Mouse (Mus musculus): Measurements from ENCODE around the gene St6galnac4. TPM values are rescaled to one million over a fixed set of nuclear protein-coding genes. Genes with fewer than 3 reads are reported as not detected.

Gene St6galnac4
- polyA plus RNA-seq, 1 experiment from 2014 or later = 29.9 TPM

DNA sequence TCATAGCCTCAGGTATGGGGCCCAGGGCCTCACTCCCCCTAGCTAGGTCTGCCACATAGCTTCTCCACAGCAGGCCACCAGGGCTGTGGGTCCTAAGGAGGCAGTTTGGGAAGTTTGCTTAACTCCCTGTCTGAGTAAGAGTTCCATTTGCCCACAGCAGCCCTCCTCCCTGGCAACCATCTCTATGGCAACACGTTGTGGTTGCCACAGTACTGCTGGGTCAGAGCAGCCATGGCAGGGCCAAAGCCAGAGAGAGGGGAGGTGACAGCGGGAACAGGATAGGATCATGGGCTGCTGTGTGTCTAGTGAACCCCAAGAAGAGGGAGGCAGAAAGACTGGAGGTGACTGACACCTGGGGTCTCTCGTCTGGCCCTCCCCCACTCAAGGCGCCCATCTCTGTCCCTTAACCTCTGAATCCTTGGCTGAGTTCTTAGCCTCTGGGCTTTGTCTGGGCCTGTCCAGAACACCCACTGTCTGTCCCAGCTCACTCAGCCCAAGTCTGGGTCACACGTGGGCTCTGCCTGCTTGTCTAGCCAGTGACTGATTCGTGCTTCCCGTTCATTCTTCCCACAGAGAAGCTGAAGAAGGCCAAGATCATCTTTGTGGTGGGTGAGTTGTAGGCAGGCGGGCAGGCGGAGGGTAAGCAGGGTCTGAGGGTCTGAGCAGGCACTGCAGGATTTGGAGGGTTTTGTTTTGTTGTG, 42.5 kb downstream of the St6galnac4 start:
- Histone ChIP-seq H3K4me1 (replicated peaks) (peaks cover 52% of the 10 kb centered on the region), H3K27ac (peak overlapping the region; percentile 62), H3K4me3 (replicated peaks) (no peak overlapping the region), H3K9ac (replicated peaks) (peak overlapping the region; percentile 35; the same call in 1 of the 2 replicates), H3K9me3 (no peaks in the 10 kb centered on the region), H3K27me3 (no peaks in the 10 kb centered on the region), H3K36me3 (no peaks in the 10 kb centered on the region; the same call in 1 of the 2 replicates), H3K4me2 (peak overlapping the region; percentile 7; the same call in 1 of the 2 replicates)
- 0 out of 2 replicates have a peak, but pooled peaks have one; percentile 1 for ATAC-seq (ENCODE audit: insufficient number of reproducible peaks, insufficient read depth, low FRiP score, low TSS enrichment, low read depth)
- WGBS = 48% methylated on average over 9 of the region's 9 CpGs

DNA sequence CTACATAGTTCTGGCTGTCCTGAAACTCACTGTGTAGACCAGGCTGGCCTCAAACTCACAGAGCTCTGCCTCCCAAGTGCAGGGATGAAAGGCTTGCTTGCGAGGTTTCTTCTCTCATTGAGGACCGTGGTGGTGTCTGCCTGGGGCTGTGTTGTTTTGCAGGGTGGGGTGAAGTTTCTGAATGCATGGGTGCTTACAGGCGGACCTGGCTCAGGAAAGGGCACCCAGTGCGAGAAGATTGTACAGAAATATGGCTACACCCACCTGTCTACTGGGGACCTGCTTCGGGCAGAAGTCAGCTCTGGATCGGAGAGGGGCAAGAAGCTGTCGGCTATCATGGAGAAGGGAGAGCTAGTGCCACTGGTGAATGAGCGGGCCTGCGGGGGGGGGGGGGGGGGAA, 43.1 kb downstream of the St6galnac4 start:
- no peaks in the 10 kb centered on the region for H3K9me3 ChIP-seq
- 85% methylated on average over 7 of the region's 9 CpGs for WGBS
- peaks cover 46% of the 10 kb centered on the region for H3K4me1 ChIP-seq (replicated peaks)
- H3K9ac ChIP-seq (replicated peaks) = no peak overlapping the region
- H3K27ac ChIP-seq = peak overlapping the region; percentile 62; the same call in 1 of the 2 replicates
- no peak overlapping the region for H3K4me2 ChIP-seq
- no peak overlapping the region for H3K4me3 ChIP-seq (replicated peaks)
- no peaks in the 10 kb centered on the region; the same call in 1 of the 2 replicates for H3K36me3 ChIP-seq
- no peak for ATAC-seq (ENCODE audit: insufficient number of reproducible peaks, insufficient read depth, low FRiP score, low TSS enrichment, low read depth)
- no peaks in the 10 kb centered on the region for H3K27me3 ChIP-seq

GRCm38 (mm10) chr2:32631046-32631445, 44.2 kb downstream of the St6galnac4 start:
- WGBS = 87% methylated on average over 10 of the region's 10 CpGs
- H3K4me1 ChIP-seq (replicated peaks) = peaks cover 36% of the 10 kb centered on the region

DNA sequence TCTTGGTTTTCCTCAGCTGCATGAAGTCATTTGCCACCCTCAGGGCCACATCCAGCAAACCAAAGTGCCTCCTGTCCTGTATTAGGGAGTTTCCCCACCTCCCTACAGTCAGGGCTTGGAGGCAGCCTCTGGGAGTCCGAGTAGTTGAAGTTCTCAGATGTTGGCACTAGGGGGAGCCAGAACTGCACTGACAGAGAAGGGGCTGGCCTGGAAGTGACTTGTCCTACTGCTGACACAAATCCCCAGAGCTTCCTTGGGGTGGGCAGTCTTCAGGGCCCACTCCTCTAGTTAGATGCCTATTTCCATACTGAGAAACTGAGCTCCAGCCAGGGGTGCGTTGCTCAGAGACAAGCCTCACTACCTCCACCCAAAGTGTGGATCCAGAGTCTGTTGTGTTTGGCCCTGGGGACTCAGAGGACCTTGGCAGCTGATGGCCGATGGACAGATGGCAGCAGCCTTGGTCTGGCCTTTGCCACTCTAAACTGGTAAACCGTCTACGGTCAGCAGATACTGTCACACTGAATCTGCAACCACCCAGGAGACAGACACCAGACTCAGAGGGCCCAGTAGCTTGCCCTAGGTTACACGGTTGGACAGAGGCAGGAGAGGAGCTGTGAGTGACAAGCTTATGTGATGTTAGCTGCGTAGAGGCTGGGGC, 45.0 kb downstream of the St6galnac4 start:
- WGBS = 57% methylated on average over 7 of the region's 7 CpGs
- Histone ChIP-seq H3K36me3 (no peaks in the 10 kb centered on the region; the same call in 1 of the 2 replicates), H3K4me3 (replicated peaks) (no peak overlapping the region), H3K4me1 (replicated peaks) (peaks cover 32% of the 10 kb centered on the region), H3K9me3 (no peaks in the 10 kb centered on the region), H3K27ac (no peak overlapping the region), H3K9ac (replicated peaks) (no peak overlapping the region), H3K27me3 (no peaks in the 10 kb centered on the region), H3K4me2 (no peak overlapping the region)
- ATAC-seq (ENCODE audit: insufficient number of reproducible peaks, insufficient read depth, low FRiP score, low TSS enrichment, low read depth) = peak; percentile 28; the same call in 1 of the 2 replicates

More at GRCm38 (mm10) chr2:32631046-32631445, 44.2 kb downstream of the St6galnac4 start:
- H3K36me3 ChIP-seq = no peaks in the 10 kb centered on the region; the same call in 1 of the 2 replicates
- H3K9me3 ChIP-seq = no peaks in the 10 kb centered on the region
- no peak overlapping the region for H3K9ac ChIP-seq (replicated peaks)
- H3K27me3 ChIP-seq = no peaks in the 10 kb centered on the region
- H3K4me3 ChIP-seq (replicated peaks) = no peak overlapping the region
- no peak overlapping the region for H3K4me2 ChIP-seq
- ATAC-seq (ENCODE audit: insufficient number of reproducible peaks, insufficient read depth, low FRiP score, low TSS enrichment, low read depth) = no peak
- H3K27ac ChIP-seq = no peak overlapping the region

- Histone ChIP-seq H3K27me3 (no peaks in the 10 kb centered on the region), H3K36me3 (no peaks in the 10 kb centered on the region; the same call in 1 of the 2 replicates), H3K4me1 (replicated peaks) (peaks cover 24% of the 10 kb centered on the region), H3K4me3 (replicated peaks) (no peak overlapping the region), H3K9me3 (no peaks in the 10 kb centered on the region), H3K27ac (no peak overlapping the region), H3K9ac (replicated peaks) (no peak overlapping the region), H3K4me2 (no peak overlapping the region)
- no peak for ATAC-seq (ENCODE audit: insufficient number of reproducible peaks, insufficient read depth, low FRiP score, low TSS enrichment, low read depth)
- 78% methylated on average over 5 of the region's 5 CpGs for WGBS
Observed at GRCm38 (mm10) chr2:32633660-32634059, 46.8 kb downstream of the St6galnac4 start.

DNA sequence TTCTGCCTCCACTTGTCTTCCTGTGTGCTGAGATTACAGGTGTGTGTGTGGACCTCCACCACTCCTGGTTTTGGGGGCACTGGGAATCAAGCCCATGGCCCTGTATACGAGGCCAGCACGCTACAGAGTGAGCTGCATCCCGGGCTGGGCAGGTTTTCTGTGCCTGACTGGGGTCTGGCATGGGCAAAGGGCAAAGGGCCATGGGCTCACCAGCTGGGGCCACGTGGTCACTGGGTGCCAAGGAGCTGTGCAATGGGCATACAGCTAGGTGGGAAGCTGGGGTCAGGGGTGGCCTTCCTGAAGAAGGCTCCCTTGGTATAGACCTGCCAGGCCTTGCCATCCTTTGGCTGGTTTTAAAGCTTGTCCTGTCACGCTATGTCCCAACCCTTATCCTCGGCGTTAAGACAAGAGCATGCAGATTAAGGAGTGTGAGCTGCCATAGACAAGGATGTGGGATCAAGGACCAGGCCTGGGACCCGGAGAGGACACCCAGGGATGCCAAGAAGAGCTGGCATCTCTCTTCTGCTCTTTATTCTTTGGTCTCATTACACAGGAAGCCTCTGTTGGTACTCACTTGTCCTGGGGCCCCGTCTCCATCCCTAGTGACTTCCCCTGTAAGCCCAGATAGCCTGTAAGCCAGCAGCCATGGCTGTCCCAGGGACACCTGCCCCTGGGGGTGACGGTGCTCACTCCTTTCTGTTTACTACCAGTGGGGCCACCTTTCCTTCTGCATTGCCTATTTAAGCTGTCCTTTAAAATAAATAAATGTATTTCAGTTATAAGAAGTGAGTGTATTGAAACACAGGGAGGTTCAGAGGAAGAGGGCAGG, 47.6 kb downstream of the St6galnac4 start:
- no peak for ATAC-seq (ENCODE audit: insufficient number of reproducible peaks, insufficient read depth, low FRiP score, low TSS enrichment, low read depth)
- H3K4me1 ChIP-seq (replicated peaks) = peaks cover 16% of the 10 kb centered on the region
- H3K9me3 ChIP-seq = no peaks in the 10 kb centered on the region
- H3K36me3 ChIP-seq = no peaks in the 10 kb centered on the region; the same call in 1 of the 2 replicates
- H3K27ac ChIP-seq = 0 out of 2 replicates have a peak overlapping the region, but pooled peaks have one; percentile 4
- 85% methylated on average over 10 of the region's 10 CpGs for WGBS
- no peak overlapping the region for H3K4me2 ChIP-seq
- H3K9ac ChIP-seq (replicated peaks) = no peak overlapping the region
- H3K4me3 ChIP-seq (replicated peaks) = no peak overlapping the region
- H3K27me3 ChIP-seq = no peaks in the 10 kb centered on the region

DNA sequence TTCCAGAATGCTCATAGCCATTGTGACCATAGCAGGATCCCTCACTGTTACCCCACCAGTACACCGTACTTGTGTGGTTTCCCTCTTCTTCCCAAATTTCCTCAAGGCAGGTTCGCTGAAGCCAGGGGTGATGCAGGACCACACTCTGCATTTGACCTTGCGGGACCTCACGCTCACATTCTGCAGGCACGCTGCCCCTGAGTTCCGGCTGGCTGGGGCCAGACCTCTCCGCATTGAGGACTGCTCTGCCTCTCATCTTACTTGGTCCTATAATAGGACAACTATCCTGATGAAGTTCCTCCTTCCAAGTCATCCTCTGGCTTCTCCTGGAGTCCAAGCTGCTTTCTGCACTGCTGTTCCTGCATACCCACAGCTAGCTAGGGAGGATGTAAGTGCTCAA, 49.7 kb downstream of the St6galnac4 start:
- H3K9ac ChIP-seq (replicated peaks) = no peak overlapping the region
- H3K4me3 ChIP-seq (replicated peaks) = no peak overlapping the region
- no peaks in the 10 kb centered on the region; the same call in 1 of the 2 replicates for H3K36me3 ChIP-seq
- H3K4me1 ChIP-seq (replicated peaks) = peaks cover 14% of the 10 kb centered on the region
- 86% methylated on average over 7 of the region's 7 CpGs for WGBS
- H3K27ac ChIP-seq = peak overlapping the region; percentile 69
- no peak overlapping the region for H3K4me2 ChIP-seq
- no peaks in the 10 kb centered on the region for H3K27me3 ChIP-seq
- ATAC-seq (ENCODE audit: insufficient number of reproducible peaks, insufficient read depth, low FRiP score, low TSS enrichment, low read depth) = no peak
- no peaks in the 10 kb centered on the region for H3K9me3 ChIP-seq

- ATAC-seq (ENCODE audit: insufficient number of reproducible peaks, insufficient read depth, low FRiP score, low TSS enrichment, low read depth) = no peak; the same call in 1 of the 2 replicates
- Histone ChIP-seq H3K4me2 (no peak overlapping the region), H3K4me3 (replicated peaks) (no peak overlapping the region), H3K9ac (replicated peaks) (no peak overlapping the region), H3K27ac (peak overlapping the region; percentile 67; the same call in 1 of the 2 replicates), H3K4me1 (replicated peaks) (peaks cover 19% of the 10 kb centered on the region), H3K27me3 (no peaks in the 10 kb centered on the region), H3K36me3 (no peaks in the 10 kb centered on the region; the same call in 1 of the 2 replicates), H3K9me3 (no peaks in the 10 kb centered on the region)
- WGBS = 23% methylated on average over 11 of the region's 11 CpGs
Observed at GRCm38 (mm10) chr2:32637778-32638281, 50.9 kb downstream of the St6galnac4 start.

GRCm38 (mm10) chr2:32639632-32640031, 52.7 kb downstream of the St6galnac4 start:
- Histone ChIP-seq H3K9me3 (no peaks in the 10 kb centered on the region), H3K4me3 (replicated peaks) (no peak overlapping the region), H3K9ac (replicated peaks) (no peak overlapping the region), H3K4me1 (replicated peaks) (peaks cover 21% of the 10 kb centered on the region), H3K36me3 (no peaks in the 10 kb centered on the region), H3K4me2 (no peak overlapping the region), H3K27ac (no peak overlapping the region), H3K27me3 (no peaks in the 10 kb centered on the region)
- WGBS = 78% methylated on average over 1 of the region's 1 CpGs
- ATAC-seq (ENCODE audit: insufficient number of reproducible peaks, insufficient read depth, low FRiP score, low TSS enrichment, low read depth) = no peak

- H3K27ac ChIP-seq = no peak overlapping the region
- H3K36me3 ChIP-seq = no peaks in the 10 kb centered on the region
- H3K4me2 ChIP-seq = no peak overlapping the region
- H3K27me3 ChIP-seq = no peaks in the 10 kb centered on the region
- no peak overlapping the region for H3K4me3 ChIP-seq (replicated peaks)
- H3K9me3 ChIP-seq = no peaks in the 10 kb centered on the region
- 49% methylated on average over 6 of the region's 6 CpGs for WGBS
- H3K9ac ChIP-seq (replicated peaks) = no peak overlapping the region
- H3K4me1 ChIP-seq (replicated peaks) = peaks cover 24% of the 10 kb centered on the region
- no peak for ATAC-seq (ENCODE audit: insufficient number of reproducible peaks, insufficient read depth, low FRiP score, low TSS enrichment, low read depth)
Observed at GRCm38 (mm10) chr2:32640550-32641051, 53.7 kb downstream of the St6galnac4 start.
